Mouse (Mus musculus) heart, embryonic 10.5 days (tissue): ENCODE results near the gene Cmtm4. TPM values are rescaled to one million over a fixed set of nuclear protein-coding genes. Genes with fewer than 3 reads are reported as not detected.

Experiments used
- DNase-seq: peaks from one replicate; pipeline ENCODE4 v3.0.0-alpha.2; 2017; ENCODE audit warnings: low spot score
- H3K27ac ChIP-seq: fragments of 300-500 bp; sonication (generic); 2 replicates; pipeline ENCODE4 v1.5.1; 2016; ENCODE audit warnings: mild to moderate bottlenecking
- H3K27me3 ChIP-seq: fragments of 300-500 bp; sonication (generic); 2 replicates; pipeline ENCODE4 v1.6.1; 2016; ENCODE audit warnings: mild to moderate bottlenecking; ENCODE audit not compliant: poor library complexity, insufficient read depth, severe bottlenecking
- H3K36me3 ChIP-seq: fragments of 300-500 bp; sonication (generic); 2 replicates; pipeline ENCODE4 v1.6.1; 2016; ENCODE audit warnings: mild to moderate bottlenecking, moderate library complexity
- H3K4me1 ChIP-seq: fragments of 300-500 bp; sonication (generic); 2 replicates; pipeline ENCODE4 v1.6.1; 2016; ENCODE audit warnings: mild to moderate bottlenecking
- H3K4me3 ChIP-seq: fragments of 300-500 bp; sonication (generic); 2 replicates; pipeline ENCODE4 v1.5.1; 2016; ENCODE audit warnings: mild to moderate bottlenecking, moderate library complexity
- H3K9me3 ChIP-seq: fragments of 300-500 bp; sonication (generic); 2 replicates; pipeline ENCODE4 v1.6.1; 2016; ENCODE audit warnings: mild to moderate bottlenecking, moderate library complexity
- WGBS: fragments of 180-500 bp; shearing (Covaris S2); methylation state at CpG from one replicate; pipeline ENCODE4 v1.1.7; 2016; 5-methylcytosine and 5-hydroxymethylcytosine counted together
- polyA plus RNA-seq: library from polyadenylated mRNA; unstranded; fragments of >200 nt; fragmentation: Nextera tagmentation; extraction: Ambion mirVana; gene quantifications from 2 replicates; pipeline ENCODE4 v1.2.1, GENCODE M21; 2016

Cmtm4 gene
- polyA plus RNA-seq: 1.1 and 1.7 TPM in 2 replicates

DNA sequence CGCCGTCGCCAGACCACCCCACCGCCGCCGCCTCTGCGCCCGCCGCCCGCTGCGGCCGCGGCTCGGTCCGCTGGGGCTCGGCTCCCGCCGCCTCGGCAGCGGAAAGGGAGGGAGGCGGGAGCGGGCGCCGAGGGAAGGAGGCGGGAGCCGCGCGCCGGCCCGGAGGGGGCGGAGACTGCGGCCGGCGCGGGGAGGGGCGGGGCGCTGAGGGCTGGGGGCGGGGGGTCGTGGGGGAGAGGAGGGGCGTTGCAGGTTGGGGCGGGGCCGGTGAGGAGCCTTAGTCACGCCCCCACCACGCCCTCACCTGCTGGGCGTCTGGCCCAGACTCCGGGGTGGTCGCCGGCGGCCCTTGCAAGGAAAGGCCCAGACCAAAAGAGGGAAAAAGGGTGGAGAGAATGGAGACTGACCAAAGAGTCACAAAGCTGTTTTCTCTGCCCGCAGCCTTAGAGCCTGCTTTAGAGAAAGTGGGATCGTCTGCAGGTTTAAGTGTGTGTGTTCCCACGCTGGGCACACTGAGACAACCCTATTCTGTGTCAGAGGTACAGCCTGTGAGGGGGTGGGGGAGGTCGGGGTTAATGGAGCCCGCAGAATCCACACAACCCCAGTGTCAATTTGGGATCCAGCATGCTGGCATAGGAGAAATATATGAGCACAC, at the start of gene Cmtm4:
TSS of gene Cmtm4 (minus strand) at position 105 of the 655 bp plus-strand sequence.
- peak within 1 kb of the TSS; percentile 88 for H3K27ac ChIP-seq
- H3K4me3 ChIP-seq: peak within 1 kb of the TSS; percentile 75
- DNase-seq: no peak
- peaks cover 23% of the 10 kb centered on the region for H3K4me1 ChIP-seq
- 3% methylated on average over 39 of the region's 54 CpGs for WGBS
- no peaks in the 10 kb centered on the region for H3K36me3 ChIP-seq
- H3K9me3 ChIP-seq: no peaks in the 10 kb centered on the region
- no peaks in the 10 kb centered on the region for H3K27me3 ChIP-seq

DNA sequence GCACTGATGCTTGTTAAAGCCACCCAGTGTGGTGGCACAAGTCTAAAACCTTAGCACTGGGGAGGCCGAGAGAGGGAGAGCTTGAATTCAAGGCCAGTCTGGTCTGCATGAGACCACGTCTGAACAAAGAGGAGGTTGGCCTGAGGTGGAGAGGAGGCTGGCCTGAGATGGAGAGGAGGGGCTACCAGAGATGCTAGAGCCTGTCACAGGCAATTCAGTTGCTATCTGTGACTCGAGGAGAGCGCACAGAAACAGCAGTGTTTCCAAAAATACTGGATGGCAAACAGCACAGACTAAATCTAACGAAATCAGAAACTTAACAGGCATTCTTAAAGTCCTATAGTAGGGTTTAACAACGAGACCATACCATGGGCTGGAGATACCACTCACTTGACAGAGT, 49.6 kb upstream of the Cmtm4 start:
- Histone ChIP-seq H3K9me3 (no peaks in the 10 kb centered on the region), H3K4me3 (no peak overlapping the region), H3K4me1 (peaks cover 11% of the 10 kb centered on the region), H3K27me3 (no peaks in the 10 kb centered on the region), H3K27ac (no peak overlapping the region), H3K36me3 (peaks cover 7% of the 10 kb centered on the region)
- WGBS: 47% methylated on average over 6 of the region's 6 CpGs
- no peak for DNase-seq

DNA sequence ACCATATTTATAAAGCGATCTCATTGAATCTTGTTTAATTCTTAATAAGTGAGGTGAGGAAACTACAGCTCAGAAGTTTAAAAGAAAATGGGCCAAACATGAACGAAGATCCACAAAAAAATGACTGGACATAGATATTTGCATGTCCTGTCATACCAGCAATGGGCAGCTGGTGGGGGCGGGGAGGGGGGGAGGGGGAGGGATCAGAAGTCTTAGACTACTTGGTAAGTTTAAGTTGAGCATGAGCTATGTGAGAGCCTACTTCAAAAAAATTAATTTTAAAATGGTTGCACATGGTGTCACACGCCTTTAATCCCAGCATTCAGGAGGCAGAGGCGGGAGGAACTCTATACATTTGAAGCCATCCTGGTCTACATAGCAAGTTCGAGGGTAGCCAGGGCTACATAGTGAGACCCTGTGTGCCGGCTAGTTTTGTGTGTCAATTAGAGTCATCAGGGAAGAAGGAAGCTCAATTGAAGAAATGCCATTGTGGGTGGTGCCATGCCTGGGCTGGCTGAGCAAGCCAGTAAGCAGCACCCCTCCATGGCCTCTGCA, 47.6 kb upstream of the Cmtm4 start:
- WGBS: 62% methylated on average over 7 of the region's 7 CpGs
- H3K27ac ChIP-seq: peak overlapping the region; percentile 100
- peak overlapping the region; percentile 97 for H3K4me3 ChIP-seq
- no peaks in the 10 kb centered on the region for H3K9me3 ChIP-seq
- peak; percentile 57 for DNase-seq
- peaks cover 11% of the 10 kb centered on the region for H3K4me1 ChIP-seq
- no peaks in the 10 kb centered on the region for H3K27me3 ChIP-seq
- H3K36me3 ChIP-seq: peaks cover 28% of the 10 kb centered on the region

DNA sequence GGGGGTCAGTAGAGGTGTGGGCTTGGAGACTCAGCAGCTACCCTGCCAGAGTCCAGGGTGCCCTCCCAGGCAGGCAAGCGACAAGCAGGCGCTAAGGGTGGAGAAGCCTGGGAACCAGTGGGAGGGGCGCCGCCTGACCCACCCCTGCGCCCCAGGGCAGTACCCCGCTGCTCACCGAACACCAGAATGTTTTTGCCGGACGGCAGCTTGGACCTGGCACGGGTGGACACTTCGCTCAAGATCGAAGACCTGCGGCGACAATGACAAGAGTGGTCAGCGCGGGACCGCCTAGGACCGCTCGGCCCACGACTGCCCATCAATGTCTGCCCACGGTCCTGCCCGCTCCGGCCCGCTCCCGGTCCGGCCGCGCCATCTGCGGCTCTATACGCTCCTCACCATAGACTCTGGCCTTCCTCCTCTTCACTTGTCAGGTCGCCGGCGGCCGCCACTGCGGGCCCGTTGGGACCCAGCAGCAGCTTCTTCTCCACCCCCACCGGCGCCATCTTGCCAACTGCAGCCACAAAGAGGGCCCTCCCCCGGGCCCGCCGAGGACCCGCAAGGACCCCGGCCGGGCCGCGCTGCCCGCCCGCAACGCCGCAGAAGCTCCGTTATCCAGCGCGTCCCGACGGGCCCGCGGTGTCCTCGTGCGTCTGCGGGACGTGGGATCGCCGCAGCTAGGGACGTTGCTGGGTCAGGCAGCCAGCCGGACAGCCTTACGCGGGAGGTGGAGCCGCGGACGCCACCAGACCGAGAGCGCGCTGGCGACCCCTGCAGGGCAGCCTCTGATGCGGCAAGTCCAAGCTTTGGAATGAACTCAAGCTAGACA, 46.9 kb upstream of the Cmtm4 start, which contains the start of gene Dync1li2:
TSS of gene Dync1li2 (minus strand) at position 749 of the 826 bp plus-strand sequence.
- Histone ChIP-seq H3K27ac (peak within 1 kb of the TSS; percentile 100), H3K27me3 (no peaks in the 10 kb centered on the region), H3K9me3 (no peaks in the 10 kb centered on the region), H3K4me1 (peaks cover 11% of the 10 kb centered on the region), H3K4me3 (peak within 1 kb of the TSS; percentile 97), H3K36me3 (peaks cover 34% of the 10 kb centered on the region)
- WGBS: under 1% methylated on average over 75 of the region's 75 CpGs
- peak; percentile 94 for DNase-seq

DNA sequence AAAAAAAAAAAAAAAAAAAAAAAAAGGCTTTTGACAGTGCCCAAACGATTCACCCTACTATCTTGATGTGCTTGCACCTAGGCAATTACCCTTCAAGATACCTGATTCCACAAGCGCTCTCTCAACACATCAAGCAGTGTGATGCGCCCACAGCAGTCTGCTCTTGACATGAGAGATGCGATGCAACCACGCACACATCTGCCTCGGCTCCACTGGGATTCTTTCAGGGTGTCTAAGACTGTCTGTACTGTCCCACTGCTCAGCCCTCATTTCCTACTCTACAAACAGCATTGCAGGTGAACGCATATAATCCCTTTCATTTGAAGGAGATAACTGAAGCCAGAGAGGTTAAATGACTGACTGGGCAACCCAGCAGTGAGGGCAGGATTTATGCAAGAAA, 46.0 kb upstream of the Cmtm4 start:
- Histone ChIP-seq H3K36me3 (peaks cover 43% of the 10 kb centered on the region), H3K4me1 (peaks cover 11% of the 10 kb centered on the region), H3K27ac (peak overlapping the region; percentile 100), H3K9me3 (no peaks in the 10 kb centered on the region), H3K27me3 (no peaks in the 10 kb centered on the region), H3K4me3 (peak overlapping the region; percentile 97)
- DNase-seq: no peak
- WGBS: 61% methylated on average over 7 of the region's 7 CpGs

DNA sequence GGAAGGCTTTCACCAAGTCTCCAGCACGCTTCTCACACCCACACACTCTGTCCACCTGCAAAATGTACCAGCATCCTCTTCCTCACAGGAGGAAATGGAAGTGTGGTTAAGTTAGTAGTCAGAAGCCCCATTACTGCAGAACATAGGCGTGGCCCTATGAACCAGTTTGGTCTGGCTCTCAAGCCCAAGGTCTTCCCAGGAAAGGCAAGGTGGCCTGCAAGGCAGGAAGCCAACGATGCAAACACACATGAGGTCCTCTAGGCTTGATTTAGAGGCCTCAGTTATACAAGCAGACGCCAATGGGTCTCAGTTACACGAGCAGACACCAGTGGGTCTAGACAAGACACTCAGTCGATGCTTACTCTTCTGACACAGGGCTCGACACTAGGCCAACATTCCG, 43.9 kb upstream of the Cmtm4 start:
- Histone ChIP-seq H3K4me1 (peaks cover 17% of the 10 kb centered on the region), H3K27ac (no peak overlapping the region), H3K4me3 (no peak overlapping the region), H3K36me3 (peaks cover 65% of the 10 kb centered on the region), H3K27me3 (no peaks in the 10 kb centered on the region), H3K9me3 (no peaks in the 10 kb centered on the region)
- DNase-seq: peak; percentile 64
- WGBS: 91% methylated on average over 8 of the region's 8 CpGs

DNA sequence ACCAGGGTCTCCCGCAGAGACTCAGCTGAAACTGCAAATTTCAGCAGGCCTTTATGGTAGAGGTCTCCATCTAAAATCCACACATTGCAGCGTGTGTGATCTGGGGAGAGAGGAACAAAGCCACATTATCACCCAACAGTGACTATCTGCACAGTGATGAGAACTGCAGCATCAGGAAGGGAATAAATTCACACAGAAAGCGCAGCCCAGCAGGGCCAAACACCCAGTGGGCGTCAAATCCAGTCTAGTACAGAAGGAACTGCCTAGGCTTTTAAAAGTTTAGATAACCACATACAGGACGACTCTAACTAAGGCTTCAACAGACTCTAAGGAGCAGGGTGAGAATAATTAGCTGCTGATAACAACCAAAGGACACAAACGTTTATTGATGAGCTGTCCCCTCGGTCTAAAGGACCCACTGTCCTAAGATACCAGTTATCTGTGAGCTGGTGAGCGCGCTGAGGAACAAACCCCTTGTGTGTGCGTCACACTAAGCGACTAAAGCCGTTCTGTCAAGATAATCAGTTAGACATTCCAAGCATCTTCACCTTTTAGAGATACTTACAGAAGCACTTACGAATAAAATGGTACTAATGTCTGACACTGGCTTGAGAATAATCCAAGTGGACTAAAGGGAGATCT, 42.0 kb upstream of the Cmtm4 start:
- WGBS: 58% methylated on average over 13 of the region's 13 CpGs
- DNase-seq: no peak
- Histone ChIP-seq H3K4me3 (no peak overlapping the region), H3K36me3 (peaks cover 82% of the 10 kb centered on the region), H3K4me1 (peaks cover 19% of the 10 kb centered on the region), H3K27me3 (no peaks in the 10 kb centered on the region), H3K9me3 (no peaks in the 10 kb centered on the region), H3K27ac (no peak overlapping the region)

DNA sequence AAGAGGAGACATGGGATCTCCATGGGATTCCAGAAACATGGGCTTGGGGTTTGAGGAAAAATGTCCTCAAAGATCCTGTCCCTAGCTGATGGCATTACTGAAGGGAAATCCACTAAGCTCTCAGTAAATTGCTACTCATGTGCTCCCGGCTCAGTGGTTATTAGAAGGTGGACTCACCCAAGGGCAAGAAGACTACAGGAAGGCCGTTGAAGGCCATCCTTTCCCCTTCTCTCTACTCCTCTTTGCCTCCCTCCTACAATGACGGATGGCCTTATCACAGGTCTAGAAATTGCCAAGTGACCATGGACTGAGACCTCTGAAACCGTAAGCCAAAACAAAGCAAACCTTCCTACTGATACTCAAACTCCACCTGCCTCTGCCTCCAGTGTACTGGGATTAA, 41.0 kb upstream of the Cmtm4 start:
- H3K9me3 ChIP-seq: no peaks in the 10 kb centered on the region
- peaks cover 92% of the 10 kb centered on the region for H3K36me3 ChIP-seq
- no peak for DNase-seq
- WGBS: 95% methylated on average over 4 of the region's 4 CpGs
- peaks cover 15% of the 10 kb centered on the region for H3K4me1 ChIP-seq
- H3K4me3 ChIP-seq: no peak overlapping the region
- H3K27me3 ChIP-seq: no peaks in the 10 kb centered on the region
- H3K27ac ChIP-seq: no peak overlapping the region

DNA sequence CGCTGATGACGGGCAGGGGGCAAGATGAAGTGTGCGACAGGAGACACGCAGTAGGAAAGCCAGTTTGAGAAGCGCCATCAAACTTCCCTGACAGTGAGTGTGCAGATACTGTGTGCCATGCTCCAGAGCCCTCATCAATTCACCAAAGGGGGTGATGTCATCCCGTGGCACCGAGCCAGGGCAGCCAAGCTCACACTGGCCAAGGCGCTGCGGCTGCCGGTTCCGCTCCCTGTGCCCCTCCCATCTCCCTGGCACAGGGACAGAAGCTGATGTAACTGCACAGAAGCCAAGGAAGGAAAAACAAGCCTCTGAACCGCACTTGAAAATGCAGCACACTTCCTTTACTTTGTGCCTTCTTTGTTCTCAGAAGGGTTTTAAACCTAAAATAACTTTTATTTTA, 40.4 kb upstream of the Cmtm4 start:
- DNase-seq: peak; percentile 88
- no peaks in the 10 kb centered on the region for H3K27me3 ChIP-seq
- H3K27ac ChIP-seq: peak overlapping the region; percentile 29; the same call in 1 of the 2 replicates
- H3K36me3 ChIP-seq: peaks cover 98% of the 10 kb centered on the region
- H3K4me1 ChIP-seq: peaks cover 10% of the 10 kb centered on the region
- H3K9me3 ChIP-seq: no peaks in the 10 kb centered on the region
- 68% methylated on average over 12 of the region's 12 CpGs for WGBS
- H3K4me3 ChIP-seq: no peak overlapping the region

DNA sequence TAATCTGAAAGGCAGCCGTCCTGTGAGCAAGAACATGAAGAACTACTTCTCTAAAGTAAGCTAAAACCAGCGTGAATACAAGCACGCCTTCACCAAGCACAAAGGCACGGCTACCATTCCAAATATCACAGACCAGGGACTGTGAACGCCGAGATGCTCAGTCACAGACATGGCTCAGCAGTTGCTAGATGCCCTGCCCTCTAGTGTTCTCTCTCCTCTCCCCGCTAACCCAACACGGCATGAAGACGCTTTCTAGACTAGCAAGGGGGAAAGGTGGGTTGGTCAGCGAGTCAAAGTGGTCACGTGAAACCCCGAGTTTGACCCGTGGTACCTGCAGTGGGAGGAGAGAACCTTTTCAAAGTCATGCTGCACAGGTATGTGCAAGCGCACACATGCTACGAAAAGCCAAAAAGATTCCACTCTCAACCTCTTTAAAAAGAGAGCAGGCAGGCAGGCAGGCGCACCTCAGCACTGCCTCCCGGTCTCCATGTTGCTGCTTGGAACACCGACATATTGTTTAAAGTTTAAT, 39.3 kb upstream of the Cmtm4 start:
- Histone ChIP-seq H3K27ac (no peak overlapping the region), H3K4me1 (0 out of 2 replicates have a peak, but pooled peaks cover 8% of the 10 kb centered on the region), H3K36me3 (peaks cover 98% of the 10 kb centered on the region), H3K27me3 (no peaks in the 10 kb centered on the region), H3K9me3 (no peaks in the 10 kb centered on the region), H3K4me3 (no peak overlapping the region)
- DNase-seq: no peak
- 88% methylated on average over 18 of the region's 18 CpGs for WGBS

DNA sequence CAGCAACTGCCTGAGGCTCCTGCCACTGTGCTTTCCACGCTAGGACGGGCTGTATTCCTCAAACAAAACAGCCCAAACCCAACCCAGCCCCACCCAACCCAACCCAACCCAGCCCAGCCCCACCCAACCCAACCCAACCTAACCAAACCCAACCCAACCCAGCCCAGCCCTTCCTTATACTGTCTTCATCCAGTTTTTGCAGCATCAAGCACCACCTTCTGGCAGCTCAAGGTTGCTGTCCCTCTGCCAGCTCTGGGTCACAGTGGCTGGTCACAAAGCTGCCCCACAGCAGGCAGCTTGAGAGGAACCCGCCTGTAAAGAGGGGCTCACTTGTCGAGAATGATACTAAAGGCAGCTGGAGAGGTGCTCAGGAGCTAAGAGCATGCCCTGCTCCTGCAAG, 38.7 kb upstream of the Cmtm4 start:
- Histone ChIP-seq H3K36me3 (peaks cover 98% of the 10 kb centered on the region), H3K27me3 (no peaks in the 10 kb centered on the region), H3K4me1 (0 out of 2 replicates have a peak, but pooled peaks cover 8% of the 10 kb centered on the region), H3K9me3 (no peaks in the 10 kb centered on the region), H3K4me3 (no peak overlapping the region), H3K27ac (no peak overlapping the region)
- 72% methylated on average over 4 of the region's 4 CpGs for WGBS
- DNase-seq: no peak

DNA sequence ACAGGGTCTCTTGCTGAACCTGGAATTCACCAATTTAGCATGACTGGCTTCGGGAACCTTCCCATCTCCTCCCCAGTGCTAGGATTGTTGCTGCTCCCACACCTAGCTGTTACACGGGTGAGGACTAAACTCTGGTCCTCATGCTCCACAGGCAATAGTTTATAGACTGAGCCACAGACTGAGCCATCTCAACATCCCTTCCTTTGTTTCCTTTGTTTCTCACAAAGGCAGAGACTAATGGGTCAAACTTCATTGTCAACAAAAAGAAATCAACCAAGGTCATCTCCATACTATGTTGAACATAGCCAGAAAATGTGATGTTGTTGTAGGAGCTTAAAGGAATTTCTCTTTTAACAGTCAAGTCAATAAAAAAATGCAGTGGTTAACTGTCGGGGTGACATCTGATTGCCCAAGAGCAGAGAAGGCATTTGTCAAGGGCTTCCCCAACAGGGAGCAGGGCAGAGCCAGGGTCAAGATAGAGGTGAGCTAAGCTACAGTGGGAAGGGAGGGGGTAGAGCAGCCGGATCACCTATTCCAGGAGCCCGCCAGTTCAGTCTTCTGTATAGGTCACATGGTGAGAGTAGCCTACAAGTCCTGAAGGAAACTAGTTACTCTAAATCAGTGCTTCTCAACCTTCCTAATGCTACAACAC, 37.7 kb upstream of the Cmtm4 start:
- H3K9me3 ChIP-seq: no peaks in the 10 kb centered on the region
- DNase-seq: no peak
- H3K4me3 ChIP-seq: no peak overlapping the region
- peaks cover 98% of the 10 kb centered on the region for H3K36me3 ChIP-seq
- no peak overlapping the region for H3K27ac ChIP-seq
- H3K27me3 ChIP-seq: no peaks in the 10 kb centered on the region
- WGBS: 91% methylated on average over 5 of the region's 5 CpGs
- 0 out of 2 replicates have a peak, but pooled peaks cover 8% of the 10 kb centered on the region for H3K4me1 ChIP-seq
